Mouse (Mus musculus) spleen, adult 12 weeks (tissue): ENCODE data around the gene 4930407I10Rik.
A peak's percentile ranks its signal among the peaks of the same experiment; 100 is the strongest.

ENCODE experiments used
- DNase-seq: peaks from one replicate; pipeline ENCODE4 v3.0.0; 2022; ENCODE audit warnings: low spot score

4930407I10Rik gene

GRCm38 (mm10) chr15:82058719-82059201, at the start of gene 4930407I10Rik:
4930407I10Rik (plus strand) TSS chr15:82059151.
- DNase-seq = no peak

DNA sequence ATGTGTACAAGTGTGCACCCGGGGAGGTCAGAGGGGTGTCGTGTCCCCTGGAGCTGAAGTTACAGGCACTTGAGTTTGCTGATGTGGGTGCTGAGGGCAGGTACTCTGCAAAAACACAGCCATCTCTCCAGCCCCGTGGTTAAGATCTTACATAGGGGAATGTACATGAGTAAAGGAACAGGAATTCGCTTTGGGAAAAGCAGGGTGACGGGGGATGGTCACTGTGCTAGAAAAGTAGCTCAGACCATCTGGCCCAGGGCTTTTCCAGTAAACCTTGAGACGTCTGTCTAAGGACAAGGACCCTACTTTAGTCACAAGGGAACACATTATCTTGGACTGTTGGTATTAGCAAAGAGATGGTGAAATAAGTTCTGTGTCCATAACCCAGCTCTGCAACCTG, 47.0 kb upstream of the 4930407I10Rik start:
- no peak for DNase-seq

DNA sequence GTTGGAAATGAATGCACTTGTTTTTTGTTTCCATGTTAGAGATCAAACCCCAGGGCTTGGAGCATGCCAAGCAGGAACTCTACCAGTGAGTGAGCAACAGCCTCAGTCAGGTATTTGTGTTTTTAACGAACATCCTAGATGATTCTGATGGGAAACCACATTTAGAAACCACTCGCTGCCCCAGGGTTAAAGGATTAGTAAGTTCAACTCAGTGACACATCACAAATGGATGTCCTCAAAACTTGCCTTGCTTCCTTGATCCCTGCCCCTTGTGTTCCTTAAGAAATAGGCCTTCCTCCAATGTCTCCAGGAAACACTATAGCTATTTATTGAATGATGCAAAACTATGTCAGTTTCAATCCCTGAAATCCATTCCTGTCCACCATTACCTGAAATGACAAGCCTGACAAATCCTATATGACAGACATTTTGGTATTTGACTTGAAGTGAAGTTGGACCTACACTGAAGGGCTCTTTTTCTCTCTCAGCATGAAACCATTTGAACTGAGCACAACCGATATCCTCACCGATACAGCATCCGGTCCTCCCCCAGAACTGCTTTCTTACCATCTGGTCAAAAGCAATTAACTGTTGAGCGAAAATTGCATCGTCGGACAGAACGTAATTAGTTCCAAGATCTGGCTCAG, 44.1 kb upstream of the 4930407I10Rik start:
- no peak for DNase-seq

DNA sequence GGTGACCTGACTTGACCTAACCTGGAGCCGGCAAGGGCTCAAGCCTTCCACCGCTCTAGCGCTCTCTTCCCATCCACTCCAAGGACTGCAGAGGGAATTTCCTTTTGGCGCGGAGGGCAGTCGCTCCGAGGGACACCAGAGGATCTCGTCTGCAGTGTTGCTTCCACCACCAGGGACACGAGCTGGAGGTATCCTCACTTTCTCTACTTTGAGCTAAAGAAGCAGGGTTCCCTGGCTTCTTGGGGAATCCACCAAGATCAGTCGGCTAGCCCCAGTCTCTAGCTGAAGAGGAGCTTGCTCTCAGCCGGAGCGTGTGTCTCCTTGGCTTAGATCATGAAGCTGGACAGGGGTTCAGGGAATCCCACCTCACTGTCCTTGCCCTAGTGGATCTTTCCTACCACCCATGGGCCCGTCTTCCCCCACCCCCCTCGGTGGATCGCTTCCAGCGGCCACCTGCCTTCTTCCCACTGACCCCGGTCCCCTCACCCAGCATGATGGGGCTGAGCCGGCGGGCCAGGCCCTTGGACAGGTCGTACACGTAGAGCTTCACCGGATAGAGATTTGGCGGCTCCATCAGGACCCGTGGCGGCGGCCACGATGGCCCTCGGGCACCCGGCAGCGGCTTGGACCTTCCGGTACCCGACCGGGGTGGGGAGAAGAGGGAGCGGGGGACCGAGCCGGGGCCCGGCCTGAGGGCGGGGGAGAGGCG, 43.4 kb upstream of the 4930407I10Rik start:
- peak; percentile 27 for DNase-seq

DNA sequence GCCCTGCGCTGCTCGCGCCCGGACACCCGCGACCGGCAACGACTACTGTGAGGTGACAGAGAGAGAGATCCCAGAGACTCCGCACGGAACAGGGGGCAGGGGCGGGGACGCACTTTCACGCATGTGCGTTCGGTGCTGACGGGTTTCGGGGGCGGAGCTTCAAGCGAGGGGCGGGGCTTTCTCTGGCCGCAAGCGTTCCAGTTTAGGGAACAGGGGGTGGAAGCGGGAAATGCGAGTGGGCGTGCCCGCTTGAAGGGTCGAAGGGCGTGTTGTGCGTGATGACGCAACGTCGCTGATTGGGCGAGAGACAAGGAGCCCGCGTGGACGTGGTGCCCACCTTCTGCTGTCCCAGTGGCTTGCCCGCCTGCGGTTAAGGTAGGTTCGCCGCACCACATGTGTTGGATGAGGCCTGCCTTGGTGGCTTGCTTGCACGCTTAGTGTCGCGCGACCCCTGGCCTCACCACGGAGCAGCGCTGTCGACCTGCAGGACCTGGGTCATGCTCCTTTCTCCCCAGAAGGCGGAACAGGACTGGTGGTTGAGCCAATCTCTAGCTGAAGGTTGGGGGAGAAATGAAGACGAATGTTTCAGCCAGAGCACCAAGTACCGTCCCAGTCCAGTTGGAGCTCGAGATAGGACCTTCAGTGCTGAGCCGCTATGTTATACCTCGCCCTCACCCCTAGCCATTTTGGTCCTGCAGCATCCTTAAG, 42.7 kb upstream of the 4930407I10Rik start:
- peak; percentile 99 for DNase-seq

- DNase-seq = no peak
These were observed 42.1 kb upstream of the 4930407I10Rik start for GRCm38 (mm10) chr15:82016830-82017229.

- DNase-seq = no peak
These were observed 41.5 kb upstream of the 4930407I10Rik start for GRCm38 (mm10) chr15:82017461-82017860.

DNA sequence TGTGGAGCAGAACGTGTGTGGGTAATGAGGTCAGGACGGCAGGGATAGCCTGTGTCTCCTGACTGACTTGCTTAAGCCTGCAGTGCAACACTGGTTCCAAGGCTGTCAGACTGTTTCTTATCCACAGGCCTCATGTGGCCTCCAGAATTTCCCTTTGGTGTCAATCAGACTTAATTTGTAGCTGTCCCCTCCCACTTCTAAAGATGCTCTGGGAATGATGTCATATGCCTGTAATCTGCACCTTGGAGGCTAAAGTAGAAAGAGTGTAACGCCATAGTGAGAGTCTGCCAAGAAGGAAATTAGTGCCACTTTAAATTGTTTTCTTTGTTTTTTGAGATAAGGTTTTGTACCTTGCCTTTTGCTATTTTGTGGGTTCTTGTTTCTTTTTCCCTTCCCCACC, 39.7 kb upstream of the 4930407I10Rik start:
- no peak for DNase-seq

GRCm38 (mm10) chr15:82022535-82023088, 36.3 kb upstream of the 4930407I10Rik start:
- DNase-seq = no peak

DNA sequence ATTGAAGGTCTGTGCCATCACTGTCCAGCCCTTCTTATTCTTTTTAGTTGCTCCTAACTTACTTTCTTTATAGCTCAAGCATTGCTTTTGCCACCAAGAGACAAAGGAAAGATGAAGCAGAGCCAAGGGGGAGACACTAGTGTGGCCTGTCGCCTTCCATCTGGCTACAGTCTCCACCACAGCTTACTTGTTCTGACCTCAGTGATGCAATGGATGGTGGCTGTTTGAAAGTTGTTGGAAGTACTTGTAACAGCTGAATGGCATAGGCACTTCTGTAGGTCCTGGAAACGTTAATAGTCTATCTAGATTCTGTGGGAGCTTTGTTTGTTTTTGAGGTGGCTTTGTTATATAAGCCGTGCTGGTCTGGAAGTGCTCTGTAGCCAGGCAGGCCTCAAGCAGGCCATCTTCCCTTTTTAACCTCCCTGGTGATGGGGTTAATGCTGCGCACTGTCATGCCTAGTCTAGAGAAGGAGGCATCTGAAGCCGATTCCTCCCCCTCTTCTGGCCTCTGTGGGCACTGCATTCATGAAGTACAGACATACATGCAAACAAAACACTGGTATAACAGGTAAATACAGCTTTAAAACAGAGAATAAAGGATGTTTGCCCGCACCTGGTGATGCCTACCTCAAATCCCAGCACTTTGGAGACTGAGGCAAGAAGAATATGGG, 34.9 kb upstream of the 4930407I10Rik start:
- no peak for DNase-seq

GRCm38 (mm10) chr15:82027276-82027675, 31.7 kb upstream of the 4930407I10Rik start:
- no peak for DNase-seq

- no peak for DNase-seq
These were observed 31.2 kb upstream of the 4930407I10Rik start for GRCm38 (mm10) chr15:82027726-82028125.

DNA sequence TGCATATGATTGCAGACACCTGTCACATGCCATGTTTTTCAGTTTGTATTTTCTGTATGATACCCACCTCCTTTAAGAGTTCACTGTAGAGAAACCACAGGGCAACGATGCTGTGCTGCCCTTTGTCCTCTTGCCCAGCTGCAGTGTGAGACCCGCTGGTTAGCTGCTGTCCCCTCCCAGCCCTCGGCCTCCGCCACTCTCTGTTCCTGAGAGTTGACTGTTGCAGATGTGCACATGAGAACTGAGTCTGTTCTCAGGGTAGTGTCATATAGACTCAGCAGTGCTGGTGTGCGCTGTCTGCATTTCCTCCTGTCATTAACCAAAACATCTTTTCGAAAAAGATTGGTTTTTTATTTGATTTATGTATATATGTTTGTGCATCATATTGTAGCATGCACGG, 26.6 kb upstream of the 4930407I10Rik start:
- no peak for DNase-seq

GRCm38 (mm10) chr15:82033762-82034161, 25.2 kb upstream of the 4930407I10Rik start, which contains the start of gene Desi1:
Desi1 (minus strand) TSS chr15:82033862.
- no peak for DNase-seq

- no peak for DNase-seq
These were observed 22.9 kb upstream of the 4930407I10Rik start for GRCm38 (mm10) chr15:82035904-82036689.

- peak; percentile 12 for DNase-seq
These were observed 18.3 kb upstream of the 4930407I10Rik start for GRCm38 (mm10) chr15:82040650-82041049.

- DNase-seq = no peak
These were observed 14.7 kb upstream of the 4930407I10Rik start for GRCm38 (mm10) chr15:82044166-82044784.

DNA sequence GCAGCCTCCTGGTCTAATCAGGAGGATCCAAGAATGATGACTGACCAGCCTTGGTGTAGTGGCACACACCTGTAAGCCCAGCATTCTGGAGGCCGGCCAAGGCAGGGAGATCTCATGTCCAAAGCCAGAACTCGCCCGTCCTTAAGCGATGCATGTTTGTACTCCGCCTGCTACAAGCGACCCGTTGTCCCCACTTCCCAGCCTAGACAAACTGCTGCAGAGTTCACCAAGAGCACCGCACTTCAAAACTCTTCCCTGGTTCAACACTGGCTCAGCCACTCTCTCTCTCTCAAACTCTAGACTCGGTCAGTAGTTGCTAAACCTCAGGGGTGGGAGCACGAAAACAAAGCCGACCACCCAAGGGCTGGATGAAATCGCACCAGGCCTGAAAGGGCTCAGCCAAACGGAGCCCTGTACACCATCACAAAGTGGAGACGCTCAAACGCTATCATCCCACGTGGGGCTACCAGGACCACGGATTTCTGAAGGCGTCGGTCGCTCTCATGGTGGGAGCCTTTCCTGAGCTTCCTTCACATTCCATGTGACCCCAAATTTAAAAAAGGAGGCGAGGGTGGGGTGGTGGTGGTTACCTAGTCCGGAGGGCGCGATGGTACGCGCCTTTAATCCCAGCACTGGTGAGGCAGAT, 12.6 kb upstream of the 4930407I10Rik start:
- no peak for DNase-seq

- peak; percentile 86 for DNase-seq
These were observed 11.7 kb upstream of the 4930407I10Rik start, which contains the start of gene Snu13 for GRCm38 (mm10) chr15:82047080-82047883. Snu13 (minus strand) TSS chr15:82047598.
